Mouse (Mus musculus): ENCODE data around the gene 1700020D05Rik. TPM values are rescaled to one million over a fixed set of nuclear protein-coding genes. Genes with fewer than 3 reads are reported as not detected.

The 1700020D05Rik gene
- total RNA-seq, 2 experiments from 2014 or later, result 0.21 to 0.30 TPM

DNA sequence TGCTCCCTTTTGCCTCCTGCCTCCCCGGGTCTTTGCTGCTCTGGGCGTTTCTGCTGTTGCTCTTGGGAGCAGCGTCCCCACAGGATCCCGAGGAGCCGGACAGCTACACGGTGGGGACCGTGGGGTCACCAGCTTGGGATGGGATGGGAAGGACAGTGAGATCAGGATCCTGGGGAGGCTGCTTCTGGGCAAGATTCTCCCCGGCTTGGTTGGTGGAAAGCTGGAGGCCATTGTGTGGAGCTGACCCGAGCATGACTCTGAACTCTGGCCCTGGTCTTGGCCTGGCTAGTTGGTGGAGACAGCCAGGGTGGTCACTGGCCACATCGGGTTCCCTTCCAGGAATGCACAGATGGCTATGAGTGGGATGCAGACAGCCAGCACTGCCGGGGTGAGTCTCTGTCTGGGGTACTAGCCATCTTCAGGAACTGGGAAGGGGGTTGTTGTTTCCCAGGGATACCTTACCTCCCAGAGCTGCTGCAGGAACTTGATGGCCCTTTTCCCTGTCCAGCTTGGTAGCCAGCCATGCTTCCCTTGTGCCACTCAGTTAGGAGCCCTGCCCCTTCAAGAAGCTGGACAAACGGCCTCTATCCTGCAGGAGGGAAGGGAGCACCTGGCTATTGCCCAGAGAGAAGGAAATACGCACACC, 28.4 kb downstream of the 1700020D05Rik start:
- no peak for DNase-seq (ENCODE audit: low spot score)

DNA sequence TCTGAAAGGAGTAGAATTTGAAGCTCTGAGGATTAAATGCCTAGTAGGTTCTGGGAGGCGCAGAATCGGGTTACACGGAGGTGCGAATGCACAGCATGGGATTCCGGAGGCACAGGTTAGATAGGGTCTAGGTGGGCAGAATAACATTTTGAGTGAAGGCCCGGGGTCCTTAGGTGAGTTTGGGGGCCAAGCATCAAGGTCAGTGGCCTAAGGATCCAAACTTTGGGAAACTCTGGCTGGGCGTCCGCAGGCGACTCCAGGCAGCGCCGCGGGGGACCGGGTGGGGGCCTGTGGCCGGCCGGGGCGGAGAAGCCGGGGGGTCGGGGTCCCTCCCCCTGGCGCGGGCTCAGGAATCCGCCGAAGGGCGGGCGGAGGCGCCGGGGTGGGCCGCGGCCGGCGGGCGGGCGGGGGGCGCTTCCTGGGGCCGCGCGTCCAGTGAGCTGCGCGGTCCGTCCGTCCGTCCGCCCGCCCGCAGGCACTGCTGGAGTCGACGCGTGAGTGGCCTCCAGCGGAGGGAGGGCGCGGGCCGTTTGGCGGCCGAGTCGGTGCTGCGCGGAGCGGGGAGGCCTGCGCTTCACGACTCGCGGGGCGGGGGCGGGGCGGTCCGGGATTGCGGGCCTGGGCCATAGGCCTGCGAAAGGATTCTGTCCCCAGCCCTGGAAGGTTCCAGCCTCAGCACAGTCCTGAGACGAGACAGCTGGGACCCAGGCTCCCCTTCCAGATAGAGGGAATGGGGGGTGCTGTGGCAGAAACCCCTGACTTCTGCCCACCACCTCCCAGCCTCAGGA, 29.1 kb downstream of the 1700020D05Rik start:
- DNase-seq (ENCODE audit: low spot score), result peak; percentile 30

DNA sequence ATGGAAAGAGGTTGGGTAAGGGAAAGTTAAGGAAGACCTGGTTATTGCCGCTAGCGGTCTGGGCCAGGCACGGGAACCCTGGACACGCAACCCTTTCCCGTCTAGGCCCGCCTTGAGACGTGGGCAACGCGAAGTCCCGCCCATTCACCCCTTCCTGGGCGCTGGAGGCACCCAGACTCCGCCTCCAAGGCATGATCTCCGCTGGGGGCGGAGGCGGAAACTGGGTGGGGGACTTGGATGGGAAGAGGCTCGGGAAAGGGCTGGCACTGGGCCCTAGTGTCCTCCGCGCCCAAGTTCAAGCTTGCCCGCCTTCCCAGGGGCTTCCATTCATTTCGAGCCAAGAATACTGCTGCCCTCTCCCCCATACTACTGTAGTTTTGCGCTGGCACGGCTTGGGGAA, 29.9 kb downstream of the 1700020D05Rik start, which contains the start of gene Efemp2:
TSS of gene Efemp2 (plus strand) at position 235 of the 400 bp plus-strand sequence.
- peak; percentile 80 for DNase-seq (ENCODE audit: low spot score)

DNA sequence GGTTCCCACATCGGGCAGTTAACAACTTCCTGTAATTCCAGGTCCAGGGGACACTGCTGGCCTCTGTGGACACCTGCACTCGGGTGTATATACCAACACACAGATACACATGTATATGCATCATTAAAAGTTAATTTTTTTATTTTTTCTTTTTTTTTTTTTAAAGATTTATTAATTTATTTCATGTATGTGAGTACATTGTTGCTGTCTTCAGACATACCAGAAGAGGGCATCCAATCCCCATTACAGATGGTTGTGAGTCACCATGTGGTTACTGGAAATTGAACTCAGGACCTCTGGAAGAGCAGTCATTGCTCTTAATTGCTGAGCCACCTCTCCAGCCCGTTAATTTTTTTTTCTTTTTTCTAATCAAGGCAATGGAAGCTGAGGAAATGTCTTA, 30.7 kb downstream of the 1700020D05Rik start:
- no peak for DNase-seq (ENCODE audit: low spot score)

DNA sequence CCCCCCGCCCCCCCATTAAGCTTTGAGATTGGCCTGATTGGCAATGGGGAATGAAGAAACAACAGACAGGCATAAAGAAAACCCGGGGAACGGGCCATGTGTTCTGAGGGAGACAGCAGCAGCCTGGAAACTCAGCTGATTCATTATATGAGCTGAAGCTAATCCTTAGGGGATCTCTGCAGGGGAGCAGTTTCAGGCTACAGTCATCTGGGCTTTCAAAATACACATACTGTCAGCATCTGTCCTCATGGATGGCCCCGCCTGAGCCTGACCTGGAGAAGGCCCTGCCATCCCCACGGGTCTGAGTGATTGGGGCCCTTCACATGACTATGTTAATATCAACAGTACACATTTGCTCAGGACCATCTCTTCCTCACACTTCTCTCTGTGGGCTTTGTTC, 31.7 kb downstream of the 1700020D05Rik start:
- DNase-seq (ENCODE audit: low spot score), result no peak

DNA sequence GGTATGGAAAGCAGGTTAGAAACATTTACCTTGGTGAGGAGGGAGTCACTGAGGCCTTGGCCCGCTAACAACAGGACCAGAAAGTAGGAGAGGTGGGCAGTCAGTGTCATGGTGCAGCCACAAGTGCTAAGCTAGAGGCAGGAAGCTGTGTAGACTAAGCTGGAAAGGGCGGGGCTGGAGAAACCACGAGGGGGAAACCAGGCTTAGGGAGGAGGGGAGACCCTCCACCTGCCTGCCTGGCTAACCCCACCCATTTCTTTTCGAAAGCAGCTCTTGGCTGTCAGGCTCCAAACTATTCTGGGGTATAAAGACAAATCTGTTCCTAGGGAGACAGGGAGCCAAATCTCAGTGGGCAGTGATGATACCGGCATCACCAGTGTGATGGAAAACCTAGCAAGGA, 35.2 kb downstream of the 1700020D05Rik start, which contains the start of gene Ctsw:
TSS of gene Ctsw (minus strand) at position 134 of the 400 bp plus-strand sequence.
- no peak for DNase-seq (ENCODE audit: low spot score)

DNA sequence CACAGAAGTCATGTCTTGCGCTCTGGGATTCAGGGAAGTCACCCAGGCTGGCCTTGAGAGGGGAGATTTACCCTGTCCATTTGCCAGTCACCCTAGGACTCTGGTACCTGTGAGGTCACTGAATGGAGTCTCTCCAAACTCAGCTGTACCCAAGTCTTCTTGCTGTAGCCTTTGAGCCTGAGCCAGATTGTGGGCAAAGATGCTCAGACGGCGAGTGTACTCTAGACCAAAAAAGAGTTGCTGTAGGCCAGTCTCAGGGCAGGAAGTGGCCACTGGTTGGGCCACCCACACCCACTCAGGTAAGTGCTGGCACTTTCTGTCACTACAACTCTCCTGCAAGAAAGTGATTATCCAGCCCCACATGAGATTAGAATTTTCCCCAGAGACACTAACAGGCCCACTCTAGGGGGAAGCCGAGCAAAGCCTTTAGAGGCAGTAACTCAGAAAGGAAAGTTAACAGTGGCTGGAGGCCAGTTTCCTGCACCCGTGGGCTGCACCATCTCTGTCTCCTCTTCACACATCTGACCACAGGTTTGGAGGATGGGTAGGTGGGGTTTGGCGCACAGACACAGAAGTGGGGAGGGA, 36.6 kb downstream of the 1700020D05Rik start:
- DNase-seq (ENCODE audit: low spot score), result no peak

DNA sequence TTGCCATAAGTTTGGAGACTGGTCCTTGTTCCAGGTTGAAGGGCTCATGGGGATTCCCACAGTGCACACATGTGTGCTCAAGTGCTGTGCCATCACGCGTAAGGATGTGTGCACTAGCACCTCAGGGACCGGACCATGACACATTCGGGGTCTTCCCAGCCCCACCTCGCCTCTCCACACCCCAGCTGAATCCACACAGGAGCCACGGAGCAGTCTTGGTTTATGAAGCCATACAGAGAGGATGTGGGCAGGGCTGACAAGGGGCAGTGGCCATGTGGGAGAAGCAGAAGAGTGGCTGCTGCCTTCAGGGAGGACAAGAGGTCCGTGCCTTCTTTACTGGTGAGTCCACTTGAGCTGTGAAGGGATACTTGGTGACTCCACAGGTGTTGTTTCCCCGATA, 38.5 kb downstream of the 1700020D05Rik start:
- DNase-seq (ENCODE audit: low spot score), result no peak

DNA sequence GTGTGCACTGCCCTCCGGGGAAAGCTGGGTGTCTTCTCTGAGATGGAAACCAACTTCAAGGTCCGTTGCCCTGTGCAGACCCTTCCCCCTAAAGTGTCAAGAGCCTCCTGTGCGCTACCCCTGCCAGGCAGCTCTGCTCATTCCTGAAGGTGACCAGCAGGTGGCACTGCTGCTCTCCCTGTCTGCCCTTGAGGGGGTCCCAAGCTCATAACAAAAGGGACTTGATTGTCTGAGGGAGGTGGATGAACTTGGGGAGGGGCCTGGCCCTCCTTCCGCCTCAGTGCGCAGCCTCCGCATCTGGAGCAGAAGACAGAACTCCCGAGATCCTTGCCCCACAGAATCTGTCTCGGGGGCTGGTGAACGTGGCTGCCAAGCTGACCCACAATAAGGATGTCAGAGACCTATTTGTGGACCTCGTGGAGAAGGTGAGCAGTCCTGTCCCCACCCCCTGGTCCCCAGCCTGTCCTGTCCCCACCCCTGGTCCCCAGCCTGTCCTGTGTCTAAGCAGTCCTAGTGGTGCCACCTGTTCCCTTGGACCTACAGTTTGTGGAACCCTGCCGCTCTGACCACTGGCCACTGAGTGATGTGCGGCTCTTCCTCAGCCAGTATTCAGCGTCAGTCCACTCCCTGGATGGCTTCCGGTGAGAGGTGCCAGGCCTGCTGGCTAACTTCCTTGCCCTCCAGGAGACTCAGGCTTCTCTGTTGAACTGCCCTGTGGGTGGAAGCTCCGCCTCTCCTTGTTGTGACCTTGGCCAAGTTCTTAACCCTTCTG, 39.6 kb downstream of the 1700020D05Rik start:
- DNase-seq (ENCODE audit: low spot score), result peak; percentile 44

DNA sequence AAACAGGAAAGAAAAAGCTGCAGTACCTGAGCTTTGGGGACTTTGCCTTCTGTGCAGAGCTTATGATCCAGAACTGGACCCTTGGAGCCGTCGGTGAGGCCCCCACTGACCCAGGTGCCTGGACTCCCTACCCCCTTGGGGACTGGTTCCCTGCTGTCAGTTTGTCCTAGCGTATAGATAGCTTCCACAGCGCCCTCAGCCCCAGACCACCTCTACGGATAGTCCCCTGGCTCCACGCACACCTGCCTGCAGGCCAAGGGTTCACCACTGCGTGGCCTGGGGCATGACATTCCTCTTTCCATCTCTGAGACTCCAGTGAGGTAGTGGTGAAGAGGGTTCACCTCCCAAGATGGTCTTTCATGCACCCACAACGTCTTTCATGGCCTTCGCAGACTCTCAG, 40.4 kb downstream of the 1700020D05Rik start:
- DNase-seq (ENCODE audit: low spot score), result no peak

DNA sequence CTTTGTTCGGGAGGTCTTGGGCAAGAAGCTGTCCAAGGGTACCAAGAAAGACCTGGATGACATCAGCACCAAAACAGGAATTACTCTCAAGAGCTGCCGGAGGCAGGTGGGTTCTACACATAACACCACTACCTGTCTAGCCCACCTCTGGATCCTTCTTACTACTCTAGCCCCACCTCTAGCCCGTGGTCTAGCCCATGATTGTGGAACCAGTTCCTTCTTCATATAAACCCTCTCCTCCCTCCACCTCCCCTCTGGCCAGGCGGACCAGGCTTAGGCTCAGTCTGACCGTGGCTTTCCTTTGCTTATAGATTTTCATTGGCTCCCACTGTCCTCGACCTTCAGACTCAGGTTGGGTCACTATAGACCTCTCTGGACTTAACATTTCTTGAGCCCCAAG, 42.2 kb downstream of the 1700020D05Rik start:
- DNase-seq (ENCODE audit: low spot score), result no peak

DNA sequence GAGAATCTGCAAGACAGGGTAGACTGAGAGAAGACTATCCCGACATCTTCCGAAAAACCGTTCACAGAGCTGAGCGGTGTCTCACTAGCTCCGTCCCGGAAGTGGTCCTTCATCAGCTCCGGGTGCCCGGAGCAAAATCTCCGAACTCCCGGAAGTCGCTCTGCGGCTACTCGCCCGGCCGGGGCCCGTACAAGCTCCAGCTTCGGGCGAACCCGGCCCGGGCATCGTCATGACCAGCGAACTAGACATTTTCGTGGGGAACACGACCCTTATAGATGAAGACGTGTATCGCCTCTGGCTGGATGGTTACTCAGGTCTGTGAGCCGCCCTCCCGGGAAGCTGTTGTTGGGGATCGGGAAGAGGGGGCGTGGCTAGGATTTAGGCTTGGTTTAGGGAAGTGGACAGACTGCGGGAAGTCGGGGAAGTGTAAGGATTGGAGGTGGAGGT, 43.1 kb downstream of the 1700020D05Rik start, which contains the start of gene Fibp:
TSS of gene Fibp (plus strand) at position 151 of the 447 bp plus-strand sequence.
- DNase-seq (ENCODE audit: low spot score), result peak; percentile 92

DNA sequence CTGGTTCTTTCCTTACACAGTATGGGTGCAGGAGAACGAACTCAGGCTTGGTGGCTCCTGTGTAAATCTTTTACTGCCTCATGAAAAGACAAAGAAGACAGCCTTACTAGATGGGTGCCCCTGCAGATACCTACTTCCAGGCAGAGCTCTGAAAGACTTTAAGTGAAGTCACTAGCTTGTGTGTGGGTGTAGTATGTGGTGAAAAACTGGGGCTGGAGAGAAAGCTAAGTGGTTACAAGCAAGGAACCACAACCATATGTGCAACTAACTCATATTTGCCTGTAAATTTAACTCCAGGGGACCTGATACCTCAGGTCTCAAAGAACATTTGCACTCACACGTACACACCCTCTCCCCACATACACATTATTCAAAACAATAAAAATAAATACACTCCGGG, 43.7 kb downstream of the 1700020D05Rik start:
- no peak for DNase-seq (ENCODE audit: low spot score)

DNA sequence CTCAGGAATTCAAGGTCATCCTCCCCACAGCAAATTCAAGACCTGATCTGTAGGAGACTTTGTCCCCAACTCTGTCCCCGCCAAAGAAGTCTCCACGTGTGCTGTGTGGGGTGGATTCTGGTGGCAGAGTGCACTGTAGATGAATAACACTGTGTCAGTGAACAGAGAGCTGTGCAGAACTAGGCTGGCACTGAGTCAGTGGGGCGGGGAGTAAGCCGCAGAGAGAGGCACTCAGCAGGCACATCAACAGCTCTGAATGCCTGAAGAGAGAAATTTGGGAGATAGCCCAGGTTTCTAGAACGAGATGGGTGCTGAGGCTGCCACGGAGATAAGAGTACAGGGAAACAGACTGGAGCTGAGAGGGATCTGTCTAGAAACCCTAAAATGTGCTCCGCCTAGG, 44.6 kb downstream of the 1700020D05Rik start:
- DNase-seq (ENCODE audit: low spot score), result no peak

DNA sequence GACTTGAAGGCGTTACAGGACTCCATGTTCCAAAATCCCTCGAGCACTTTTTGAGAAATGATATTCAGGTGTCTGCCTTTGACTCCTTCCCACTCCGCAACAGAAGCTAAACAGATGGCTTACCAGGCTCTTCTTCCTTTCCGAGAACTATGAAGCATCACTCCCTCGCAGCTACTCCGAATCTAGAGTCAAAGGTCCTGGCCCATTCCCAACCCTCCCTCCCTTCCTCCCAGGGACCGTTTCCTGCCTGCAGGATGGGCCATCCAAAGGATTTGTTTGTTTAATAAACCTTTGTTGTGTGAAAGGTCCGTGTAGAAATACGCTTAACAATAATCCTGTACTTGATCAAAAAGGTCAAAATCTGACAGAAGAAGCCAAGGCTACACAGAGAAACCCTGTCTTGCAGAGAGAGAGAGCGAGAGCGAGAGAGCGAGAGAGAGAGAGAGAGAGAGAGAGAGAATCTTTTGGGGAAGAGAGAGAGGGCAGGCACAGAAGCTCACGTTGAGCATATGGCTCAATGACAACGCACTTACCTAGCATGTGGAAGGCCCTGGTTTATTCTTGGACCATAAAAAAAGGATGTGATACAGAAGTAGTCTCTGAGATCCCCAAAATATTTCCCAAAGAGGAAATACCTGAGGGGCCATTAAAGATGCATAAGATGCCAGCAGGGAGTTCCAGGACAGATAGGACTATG, 45.7 kb downstream of the 1700020D05Rik start, which contains the start of gene Ccdc85b:
TSS of gene Ccdc85b (minus strand) at position 149 of the 697 bp plus-strand sequence.
- no peak for DNase-seq (ENCODE audit: low spot score)

DNA sequence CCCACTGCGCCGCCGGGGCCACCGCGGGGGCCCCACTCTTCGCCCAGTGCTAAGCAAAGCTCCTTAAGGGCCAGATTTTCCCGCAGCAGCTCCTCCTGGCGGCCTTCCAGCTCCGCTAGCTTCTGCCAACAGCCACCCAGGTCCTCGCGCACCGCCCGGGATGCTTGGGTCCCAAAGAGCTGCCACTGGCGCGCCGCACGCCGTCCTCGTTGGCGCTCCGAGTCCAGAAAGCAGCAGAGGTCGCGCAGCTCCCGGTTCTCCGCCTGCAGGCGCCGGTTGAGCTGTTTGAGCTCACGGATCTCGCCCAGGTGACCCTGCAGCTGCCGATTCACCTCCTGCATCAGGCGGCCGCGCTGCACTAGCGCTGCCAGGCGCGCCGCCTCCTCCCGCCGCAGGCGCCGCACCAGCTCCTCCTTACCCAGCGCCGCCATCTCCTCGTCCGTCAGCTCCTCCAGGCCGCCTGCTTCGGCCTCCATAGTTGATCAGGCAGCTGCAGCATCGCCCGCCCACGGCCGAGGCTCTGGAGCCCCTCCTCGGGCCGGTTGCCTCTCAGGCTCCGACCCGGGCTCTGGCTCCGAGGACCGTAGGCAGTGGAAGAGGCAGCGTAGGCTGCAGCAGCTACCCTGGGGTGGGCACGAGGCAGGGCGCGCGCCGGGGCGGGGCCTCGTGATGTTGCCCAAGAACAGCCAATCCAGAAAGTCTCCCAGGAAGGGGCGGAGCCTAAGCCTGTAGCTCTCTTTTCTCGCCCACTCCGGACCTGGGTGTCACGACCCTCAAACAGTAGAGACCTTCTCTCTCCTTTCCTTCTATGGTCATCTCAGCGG, 46.5 kb downstream of the 1700020D05Rik start:
- DNase-seq (ENCODE audit: low spot score), result peak; percentile 95

DNA sequence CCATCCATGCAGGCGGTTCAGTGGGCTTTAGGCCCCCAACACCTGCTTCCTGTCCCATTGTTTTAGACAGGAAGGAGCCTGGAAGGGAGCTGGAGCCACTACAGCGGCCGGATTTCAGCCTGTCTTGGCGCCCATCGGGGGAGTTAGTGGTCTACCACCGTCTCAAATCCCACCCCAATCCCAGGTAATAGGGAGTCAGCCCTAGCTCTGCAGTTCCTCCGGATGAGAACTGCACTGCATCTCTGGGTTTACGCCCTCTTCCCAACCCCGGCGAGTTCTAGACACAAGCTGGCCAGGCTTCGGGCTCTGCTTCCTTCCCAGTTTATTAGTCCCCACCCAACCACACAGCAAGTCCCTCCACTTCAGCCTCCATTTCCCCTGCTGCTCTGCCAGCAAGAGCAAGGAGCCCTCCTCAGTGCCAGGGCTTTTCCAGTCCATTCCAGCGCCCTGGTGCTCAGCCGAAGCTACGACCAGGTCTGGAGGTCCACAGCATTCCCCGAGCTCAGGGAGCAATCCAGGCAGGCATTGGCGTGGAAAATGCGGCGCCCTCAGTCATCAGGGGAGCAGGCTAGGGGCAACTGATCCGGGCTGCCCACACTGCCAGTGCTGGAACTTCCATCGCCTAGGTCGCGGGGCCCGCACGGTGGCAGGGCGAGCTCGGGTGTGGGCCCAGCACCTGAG, 47.2 kb downstream of the 1700020D05Rik start:
- DNase-seq (ENCODE audit: low spot score), result no peak

DNA sequence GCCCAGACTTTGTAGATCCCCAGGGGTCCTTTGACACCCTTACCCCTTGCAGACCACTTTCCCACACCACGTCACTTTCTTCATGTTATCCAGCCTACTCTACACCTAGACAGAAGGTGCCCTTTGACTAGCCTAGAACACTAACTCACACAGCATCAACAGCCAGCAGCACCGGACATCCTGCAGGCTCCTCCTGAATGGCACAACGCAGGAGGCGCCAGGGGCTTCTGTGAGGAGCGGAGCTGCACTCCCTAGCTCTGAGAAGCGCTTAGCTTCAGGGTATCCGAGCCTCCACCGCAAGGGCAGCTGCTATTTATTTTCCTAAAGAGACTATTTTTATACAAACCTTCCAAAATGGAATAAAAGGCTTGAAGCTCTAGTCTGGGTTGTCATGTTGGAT, 48.0 kb downstream of the 1700020D05Rik start:
- DNase-seq (ENCODE audit: low spot score), result no peak

DNA sequence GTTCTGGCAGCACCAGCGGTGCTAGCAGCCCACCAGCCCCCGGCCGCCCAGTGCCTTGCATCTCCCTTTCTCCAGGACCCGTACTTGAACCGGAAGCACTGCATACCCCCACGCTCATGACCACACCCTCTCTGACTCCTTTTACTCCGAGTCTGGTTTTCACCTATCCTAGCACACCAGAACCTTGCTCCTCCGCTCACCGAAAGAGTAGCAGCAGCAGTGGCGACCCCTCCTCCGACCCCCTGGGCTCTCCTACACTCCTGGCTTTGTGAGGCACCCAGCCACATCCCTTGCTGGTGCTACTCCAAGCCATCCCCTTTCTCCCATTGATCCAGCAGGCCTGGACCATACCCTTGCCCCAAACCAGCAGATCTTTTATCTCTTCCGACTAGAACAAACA, 48.5 kb downstream of the 1700020D05Rik start:
- DNase-seq (ENCODE audit: low spot score), result no peak
